Mouse (Mus musculus) CD4-positive, CD25-positive, alpha-beta regulatory T cell, adult 2 months (primary cell): ENCODE results near the gene 7530416G11Rik.

Experiments
- DNase-seq: peaks from one replicate; pipeline ENCODE4 v3.0.0-alpha.2; 2012; ENCODE audit warnings: low read depth, low spot score

The 7530416G11Rik gene

DNA sequence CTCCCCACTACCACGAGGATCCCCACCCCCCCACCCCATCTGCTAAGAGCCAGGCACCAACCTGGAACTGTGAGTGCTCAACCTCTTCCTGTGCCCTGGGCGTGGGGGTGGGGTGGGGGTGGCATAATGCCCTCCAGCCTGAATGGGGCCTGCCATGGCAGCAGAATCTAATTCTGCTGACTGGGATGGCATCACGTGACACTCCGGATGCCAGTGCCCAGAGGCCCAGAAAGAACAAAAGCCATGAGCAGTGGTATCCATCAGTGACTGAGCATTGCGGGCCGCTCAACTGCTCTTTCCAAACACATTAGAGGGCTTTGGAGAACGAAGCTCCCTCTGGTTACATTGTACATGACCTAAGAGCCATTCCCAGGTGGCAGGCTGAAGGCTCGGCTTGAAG lies at the start of gene 7530416G11Rik:
7530416G11Rik (minus strand) TSS at position 101 of the 400 bp plus-strand sequence.
- DNase-seq, result no peak

DNA sequence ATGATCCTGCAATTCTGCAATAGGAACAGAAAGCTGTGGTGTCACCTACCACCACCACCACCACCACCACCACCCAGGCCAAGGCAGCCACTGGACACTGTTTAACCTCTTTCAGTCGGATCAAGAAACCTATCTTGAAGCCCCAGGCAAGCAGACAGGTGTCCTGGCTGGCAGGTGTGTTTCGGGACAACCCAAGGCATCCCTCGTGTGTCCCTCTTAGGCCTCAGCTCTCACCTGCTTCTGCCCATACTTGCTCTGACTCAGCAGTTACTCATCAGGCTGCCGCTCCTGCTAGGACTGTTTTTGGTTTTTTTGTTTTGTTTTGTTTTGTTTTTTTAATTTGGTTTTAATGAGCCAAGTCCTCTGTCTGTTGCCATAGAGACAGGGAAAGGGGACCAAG lies 43.5 kb upstream of the 7530416G11Rik start:
- no peak for DNase-seq

DNA sequence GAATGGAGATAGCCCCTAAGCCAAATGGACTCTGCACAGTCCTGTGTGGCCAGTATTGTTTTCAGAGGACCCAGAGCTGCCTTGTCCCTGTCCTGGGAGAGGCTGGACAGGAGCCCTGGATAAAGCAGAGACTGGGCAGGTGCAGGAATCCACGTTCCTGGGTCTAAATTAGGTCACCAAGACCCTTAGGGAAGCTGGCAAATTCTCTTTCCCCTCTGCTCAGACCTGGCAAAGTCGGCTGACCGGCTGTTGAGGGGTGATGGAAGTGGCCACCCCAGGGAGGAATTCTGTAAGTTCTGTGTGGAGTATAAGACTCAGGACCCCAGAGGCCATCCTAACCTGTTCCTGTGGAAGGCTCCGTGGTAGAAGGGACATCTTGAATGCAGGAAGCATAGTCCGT lies 42.3 kb upstream of the 7530416G11Rik start:
- DNase-seq, result no peak

DNA sequence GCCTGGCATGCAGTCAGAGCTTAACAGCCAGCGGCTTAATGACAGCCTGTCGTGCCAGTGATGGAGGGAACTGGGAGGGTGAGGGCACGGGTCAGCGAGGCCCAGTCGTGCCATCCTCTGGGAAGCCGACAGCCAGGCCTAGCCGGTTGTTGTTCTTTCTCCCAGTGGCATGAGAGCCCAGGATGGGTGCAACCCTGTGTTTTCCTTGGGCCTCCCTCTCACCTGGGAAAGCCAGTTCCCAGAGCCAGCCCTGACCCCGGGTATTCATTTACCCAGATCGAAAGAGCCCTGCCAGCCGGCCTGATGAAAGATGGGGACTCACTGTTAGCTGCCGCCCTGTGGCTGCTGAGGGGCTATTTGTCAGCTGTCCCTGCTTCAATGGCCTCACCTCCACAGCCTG lies 35.1 kb upstream of the 7530416G11Rik start:
- DNase-seq, result no peak

DNA sequence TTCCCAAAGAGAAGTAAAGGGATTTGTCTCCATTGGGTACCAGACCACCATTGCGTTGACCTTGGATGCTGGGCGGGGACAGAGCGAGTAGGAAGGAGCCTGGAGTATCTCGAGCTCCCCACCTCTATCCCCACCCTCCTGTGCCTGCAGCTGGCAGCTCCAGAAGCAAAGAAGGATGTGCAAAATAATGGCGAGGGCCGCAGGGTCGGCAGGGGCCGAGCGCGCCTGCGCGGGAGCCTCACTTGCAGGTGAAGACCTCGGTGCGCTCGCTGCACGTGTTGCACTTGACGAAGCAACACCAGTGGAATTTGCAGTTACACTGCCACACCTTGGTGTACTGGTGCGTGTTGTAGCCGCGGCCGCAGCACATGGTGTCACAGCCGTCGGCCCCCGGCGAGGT lies 34.1 kb upstream of the 7530416G11Rik start:
- DNase-seq, result no peak

DNA sequence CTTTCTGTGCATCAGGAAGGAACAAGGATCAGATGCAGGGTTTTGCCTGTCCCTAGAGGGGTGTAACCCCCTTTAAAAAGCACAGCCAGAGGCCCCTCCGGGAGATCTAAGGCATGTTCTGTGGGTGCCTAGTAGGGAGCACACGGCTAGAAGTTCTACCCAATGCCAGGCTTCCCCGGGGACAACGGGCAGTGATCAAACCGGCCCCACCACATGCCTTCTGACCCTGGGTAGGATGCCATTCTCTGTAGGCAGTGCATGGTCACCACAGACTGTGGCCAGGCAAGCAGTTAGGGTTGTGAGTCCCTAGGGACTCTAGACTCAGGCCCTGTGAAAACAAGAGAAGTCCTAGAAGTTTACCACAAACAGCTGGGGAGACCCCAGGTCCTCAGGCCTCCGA lies 31.6 kb upstream of the 7530416G11Rik start:
- no peak for DNase-seq

DNA sequence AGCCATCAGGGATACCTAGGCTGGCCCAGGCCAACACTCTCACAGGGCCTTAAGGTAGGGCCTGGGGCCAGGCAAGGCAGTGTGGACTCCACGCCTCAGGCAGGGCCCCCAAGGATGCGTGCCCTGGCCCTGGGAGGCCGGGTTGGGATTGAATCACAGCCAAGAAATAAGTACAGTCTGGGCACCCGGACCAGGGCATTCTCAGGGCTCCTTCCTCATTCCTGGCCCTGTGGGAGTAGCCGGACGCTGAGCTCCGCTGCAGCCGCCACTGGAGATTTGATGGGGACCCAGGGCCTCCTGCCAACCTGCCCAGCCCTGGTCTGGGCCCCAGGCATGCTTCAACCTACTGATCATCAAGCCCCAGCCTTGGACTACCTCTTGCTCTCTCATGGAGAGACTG lies 31.2 kb upstream of the 7530416G11Rik start:
- no peak for DNase-seq

DNA sequence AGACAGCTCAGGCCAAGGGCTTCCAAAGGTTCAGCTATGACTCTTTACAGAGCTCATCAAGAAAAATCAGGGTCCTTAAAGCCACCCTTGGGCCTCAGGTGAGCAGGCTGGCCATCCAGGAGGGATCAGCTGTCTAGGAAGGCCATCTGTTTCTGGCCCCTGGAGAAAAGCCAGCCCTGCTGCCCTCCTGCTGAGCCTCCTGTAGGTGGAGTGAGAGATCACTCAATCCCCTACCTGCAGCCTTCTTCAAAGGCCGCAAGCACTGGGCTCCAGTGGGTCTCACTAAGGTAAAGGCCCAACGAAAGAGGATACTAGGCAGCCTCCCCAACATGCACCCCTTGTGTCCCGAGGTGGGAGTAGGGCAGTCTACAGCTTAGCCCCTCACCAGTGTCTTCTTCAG lies 29.0 kb upstream of the 7530416G11Rik start:
- no peak for DNase-seq

DNA sequence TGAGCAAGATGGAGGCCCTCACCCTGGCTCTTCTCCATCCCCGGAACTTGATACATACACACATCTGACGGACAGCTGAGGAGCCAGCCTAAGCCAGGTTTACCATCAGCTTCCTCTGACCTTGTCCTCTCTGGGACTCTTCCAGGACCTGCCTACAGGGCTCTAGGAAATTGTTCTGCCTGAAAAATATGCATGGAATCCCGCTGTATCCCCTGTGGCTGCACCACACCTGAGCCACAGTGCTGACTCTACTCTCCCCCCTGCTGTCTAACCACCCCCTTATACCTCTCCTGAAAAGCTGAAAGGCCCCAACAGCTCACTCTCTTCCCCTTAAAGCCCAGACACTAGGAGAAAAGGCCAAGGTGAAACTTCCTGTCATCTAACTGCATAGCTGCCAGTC lies 26.9 kb upstream of the 7530416G11Rik start:
- no peak for DNase-seq

DNA sequence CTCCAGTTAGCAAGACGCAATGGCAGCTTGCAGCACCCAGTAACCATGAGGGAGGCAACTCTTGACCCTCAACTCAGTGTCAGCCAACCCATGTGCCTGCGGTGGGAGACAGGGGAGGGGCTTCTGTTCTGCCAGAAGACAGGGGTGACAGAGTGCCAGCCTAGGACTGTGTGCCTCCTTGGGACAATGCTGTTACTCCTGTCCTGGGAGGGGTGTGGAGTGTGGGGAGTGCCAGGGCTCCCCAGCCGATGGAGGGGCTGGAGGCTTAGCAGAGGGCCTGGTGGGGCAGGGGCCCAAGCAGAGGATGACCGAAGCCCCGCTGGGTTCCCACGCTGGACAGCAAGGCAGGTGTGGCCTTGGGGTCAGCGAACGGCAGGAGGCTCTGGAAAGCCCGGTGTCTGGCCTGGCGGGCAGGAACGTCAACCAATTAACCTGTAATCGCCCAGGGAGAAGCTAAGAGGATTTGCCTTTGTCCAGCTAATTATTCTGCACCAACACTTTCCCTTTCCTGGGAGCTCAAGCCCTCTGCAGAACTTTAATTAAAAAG lies 21.4 kb upstream of the 7530416G11Rik start:
- no peak for DNase-seq

DNA sequence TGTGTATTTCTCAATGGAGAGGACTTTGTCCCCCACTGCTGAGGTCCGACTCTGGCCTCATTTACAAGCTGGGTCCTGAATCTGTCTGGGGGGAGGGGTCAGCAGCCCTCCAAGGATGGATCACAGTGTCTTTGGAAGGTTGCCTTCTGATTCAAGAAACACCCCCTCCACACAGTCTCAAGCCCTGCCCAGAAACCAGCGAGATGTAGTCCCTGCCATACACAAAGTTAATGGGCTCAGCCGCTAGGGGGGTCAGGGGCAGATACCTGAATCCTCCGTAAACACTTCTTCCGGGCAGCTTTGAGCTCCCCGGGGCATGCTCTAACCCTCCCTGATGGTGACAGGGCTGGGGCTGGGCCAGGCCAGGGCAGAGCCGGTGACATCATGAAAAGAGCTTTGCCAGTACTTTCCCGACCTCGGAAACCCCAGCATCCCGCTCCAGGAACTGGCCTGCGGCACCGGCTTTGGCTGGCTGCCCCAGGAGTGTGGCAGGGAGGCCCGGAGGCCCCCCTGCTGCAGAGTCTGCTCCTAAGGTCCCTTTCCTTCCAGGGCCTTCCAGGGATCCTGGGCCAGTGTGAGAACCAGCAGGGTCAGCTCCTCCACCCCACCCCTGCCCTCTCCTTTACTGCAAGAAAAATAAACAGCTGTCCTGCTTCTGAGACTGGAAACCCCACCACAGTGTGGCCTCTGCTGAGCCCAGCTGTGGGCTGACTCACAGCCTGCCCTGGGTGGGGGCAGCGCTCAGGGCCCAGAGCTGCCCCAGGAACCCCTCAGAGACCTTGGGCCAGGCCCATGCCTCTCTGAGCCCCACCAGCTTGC lies 20.4 kb upstream of the 7530416G11Rik start:
- no peak for DNase-seq

DNA sequence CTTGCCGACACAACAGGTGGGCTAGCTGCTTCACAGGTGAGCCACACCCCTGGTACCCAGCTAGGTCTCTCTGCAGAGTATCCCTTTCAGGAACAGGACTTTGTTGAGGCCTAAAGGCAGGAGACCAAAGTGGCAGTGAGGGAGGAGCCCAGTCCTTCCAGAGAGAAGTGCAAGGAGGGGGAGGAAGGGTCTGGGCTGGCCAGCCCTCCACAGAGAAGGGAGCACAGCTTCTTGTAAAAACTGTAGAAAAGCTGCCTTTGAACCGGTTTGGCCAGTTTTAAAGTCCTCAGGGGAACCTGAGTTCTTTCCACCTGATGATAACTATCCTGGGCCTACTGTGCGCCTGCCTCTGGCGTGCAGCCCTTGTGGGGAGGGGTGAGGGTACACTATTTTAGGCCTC lies 16.4 kb upstream of the 7530416G11Rik start:
- DNase-seq, result no peak

DNA sequence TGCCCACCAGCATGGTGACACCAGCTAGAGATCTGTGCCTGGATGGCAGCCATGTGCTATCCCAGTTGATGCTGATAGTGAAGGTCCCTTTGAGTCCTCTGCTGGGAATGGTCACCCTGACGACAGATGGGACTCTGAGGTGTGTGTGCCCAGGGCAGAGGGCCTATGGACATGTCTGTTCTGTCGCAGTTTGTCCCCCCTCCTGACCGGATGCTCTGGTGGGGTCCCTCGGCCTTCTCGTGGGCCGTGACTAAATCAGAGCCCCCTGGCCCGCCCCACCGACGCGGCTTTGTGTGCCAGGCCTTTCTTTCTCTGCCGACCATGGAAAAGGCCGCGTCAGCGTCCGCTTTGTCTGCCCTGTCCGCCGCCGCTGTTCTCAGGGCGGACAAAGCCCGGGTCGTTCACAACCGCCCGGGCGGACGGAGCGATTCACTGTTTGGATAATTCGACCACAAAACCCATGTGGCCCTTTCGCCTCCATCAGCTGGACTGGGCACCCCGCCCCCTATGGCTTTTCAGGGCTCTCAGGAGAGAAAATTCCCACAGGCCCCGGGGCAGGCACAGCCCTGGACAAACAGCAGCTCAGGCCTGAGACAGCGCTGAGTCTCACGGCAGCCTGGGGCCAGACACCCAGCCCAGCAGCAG lies 4.5 kb upstream of the 7530416G11Rik start:
- no peak for DNase-seq

DNA sequence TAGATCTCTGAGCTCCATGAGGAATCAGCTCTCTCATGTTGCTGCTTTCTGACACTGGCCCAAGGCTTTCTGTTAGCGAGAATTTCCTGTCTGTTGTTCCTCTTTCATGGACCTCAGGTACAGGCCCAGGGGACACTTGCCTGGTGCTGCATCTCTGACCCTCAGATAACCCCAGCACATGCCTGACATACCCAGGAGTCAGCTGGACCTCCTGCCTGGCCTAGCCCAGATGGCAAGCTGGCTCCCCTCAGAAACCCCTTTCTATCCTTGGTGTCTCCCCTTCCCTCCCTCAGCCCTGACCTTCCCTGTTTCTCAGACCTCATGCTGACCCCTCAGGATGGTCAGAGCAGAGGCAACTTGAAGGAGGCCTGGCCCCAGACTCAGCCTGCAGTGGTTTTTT lies 3.7 kb upstream of the 7530416G11Rik start:
- DNase-seq, result no peak

DNA sequence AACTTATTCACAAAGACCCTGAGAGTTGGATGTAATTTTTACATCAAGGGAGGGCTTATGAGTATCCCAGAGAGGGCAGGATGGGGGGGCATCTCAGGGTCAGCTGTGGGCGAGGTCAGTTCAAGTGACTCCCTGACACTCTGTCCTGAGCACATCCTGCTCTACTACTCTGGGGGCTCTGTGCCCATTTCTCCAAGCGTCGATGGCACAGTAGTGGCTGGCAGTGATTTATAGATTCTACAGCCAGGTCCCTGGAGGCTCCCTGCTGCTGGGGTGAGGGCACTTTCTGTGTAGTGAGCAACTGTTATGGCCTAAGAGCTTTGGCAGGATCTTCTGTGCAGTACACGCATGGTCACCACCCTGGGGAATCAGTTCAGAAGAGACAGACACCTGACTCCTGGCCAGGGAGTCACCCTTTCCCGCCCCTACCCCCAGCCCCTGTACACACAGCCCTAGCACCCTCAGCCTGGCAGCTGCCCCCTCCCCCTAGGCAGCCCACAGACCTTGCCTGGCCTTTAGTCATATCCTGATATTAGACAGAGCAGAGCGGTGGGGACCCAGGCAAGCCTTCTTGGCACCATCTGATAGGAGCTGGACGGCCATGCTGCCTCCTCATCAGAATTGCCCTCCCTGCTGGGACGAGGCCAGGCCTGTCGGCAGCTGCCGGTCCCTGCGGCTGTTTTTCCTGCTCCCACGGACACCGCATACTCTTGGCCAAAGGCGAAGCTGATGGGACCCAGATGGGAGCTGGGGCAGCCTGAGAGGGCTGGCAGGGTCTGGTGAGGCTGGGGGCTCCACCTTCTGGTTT lies 2.3 kb upstream of the 7530416G11Rik start:
- no peak for DNase-seq

DNA sequence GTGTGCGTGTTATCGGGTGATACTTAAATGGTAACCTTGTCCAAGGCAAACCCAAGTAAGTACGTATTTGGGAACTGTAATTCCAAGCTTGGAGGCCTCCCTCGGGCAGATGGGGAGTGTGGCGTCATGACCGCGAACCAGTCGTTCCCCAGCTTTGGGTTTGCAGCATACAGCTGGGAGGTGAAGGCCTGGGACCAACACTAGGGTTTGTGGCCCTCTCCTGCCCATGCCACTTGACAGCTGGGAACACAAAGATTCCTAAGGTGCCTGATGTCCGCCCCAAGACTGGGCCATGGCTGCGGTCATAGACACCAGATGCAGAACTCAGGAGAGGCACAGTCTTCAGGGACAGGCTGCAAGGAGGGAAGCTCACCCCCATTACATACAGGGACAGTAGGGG lies 2.8 kb downstream of the 7530416G11Rik start:
- DNase-seq, result no peak

DNA sequence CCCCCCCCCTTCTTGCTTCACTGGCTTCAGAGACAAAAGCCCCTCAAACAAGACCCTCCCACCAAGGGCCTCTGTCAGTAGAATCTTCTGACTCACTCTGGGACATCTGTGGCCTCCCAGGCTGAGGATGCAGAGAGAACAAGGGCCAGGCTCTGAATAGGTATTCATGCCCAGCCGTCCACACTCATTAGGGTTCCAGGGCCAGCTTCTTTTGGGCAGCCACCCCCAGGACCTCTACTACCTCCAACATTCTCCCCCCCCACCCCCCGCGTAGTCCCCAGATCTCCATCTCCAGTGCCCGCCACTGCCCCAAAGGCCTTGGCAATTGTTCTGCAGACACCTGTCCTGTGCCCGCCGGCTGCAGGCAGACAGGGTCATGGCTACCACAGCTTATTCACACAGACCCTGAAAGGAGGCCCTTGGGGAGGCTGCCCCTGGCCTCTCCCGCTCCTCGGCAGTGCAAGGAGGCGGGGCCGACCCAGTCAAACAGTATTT lies 5.0 kb downstream of the 7530416G11Rik start:
- DNase-seq, result no peak

DNA sequence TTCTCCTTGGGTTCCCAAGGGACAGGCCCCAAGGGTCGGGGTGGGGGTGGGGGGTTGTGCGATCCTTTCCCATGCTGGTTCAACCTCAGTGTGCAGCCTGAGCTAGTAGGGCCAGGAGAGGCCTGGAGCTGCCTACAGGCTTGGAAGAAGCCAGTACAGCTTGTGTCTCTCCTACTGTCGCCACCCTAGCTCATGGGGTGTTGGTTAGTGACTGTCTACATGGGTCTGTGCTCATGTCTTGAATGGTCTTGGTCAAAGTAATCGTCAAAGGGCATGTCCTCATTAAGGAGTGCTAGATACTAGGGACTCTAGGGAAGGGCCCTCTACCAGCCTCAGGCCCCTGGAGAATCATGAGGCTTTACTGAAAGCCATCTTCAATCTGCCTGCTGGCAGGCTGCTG lies 5.5 kb downstream of the 7530416G11Rik start:
- no peak for DNase-seq

DNA sequence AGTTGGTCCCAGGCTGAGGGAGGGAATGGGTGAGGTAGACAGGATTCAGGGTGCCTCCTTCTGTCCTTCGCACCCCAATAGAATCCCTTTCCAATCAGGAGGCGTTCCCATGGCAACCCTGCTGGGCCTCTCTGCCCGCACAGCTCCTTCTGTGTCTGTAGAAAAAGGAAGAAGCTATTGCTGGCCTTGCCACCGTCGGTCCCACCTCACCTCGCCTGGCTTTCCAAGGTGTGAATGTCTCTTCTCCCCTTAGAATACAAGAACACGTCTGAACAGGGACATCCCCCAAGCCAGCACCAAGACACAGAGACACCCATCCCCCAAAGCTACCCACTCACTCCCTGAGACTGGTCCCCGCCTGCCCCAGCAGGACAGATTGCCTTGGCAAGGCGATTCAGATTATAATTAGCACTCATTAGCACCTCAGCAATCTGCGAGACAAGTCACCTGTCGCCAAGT lies 8.8 kb downstream of the 7530416G11Rik start:
- no peak for DNase-seq

DNA sequence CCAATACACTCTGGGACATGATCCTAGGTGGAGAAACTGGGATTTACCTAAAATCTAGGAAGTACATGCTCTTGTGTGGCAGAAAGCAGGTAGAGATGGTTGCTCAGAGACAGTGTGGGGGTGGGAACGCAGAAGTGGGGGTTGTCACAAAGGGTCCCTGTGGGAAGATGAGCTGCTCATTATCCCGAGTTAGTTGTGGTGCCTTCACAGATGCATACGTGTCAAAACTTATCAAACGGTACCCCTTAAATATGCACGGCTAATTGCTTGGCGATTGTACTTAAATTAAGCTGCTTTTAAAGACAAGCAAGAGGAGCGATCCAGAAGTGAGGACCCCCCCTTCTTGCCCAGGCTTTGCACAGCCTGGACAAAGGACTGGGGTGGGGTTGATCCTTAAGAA lies 13.3 kb downstream of the 7530416G11Rik start:
- DNase-seq, result no peak

DNA sequence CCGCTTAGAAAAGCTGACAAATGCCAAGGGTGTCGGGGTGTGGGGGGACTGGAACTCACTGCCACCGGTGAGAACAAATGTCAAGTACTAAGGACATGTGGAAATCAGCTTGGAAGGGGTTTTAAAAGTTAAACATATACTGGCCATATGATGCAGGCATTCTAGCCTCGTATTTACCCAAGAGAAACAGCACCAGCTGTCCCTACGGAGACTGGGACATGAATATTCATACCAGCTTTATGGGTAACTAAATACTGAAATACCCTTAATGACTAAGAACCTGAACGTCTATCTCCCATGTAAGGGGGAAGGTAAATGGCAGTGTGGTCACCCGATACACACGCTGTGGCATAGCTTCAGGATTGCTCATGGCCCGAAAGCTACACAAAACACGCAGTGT lies 14.1 kb downstream of the 7530416G11Rik start:
- no peak for DNase-seq

DNA sequence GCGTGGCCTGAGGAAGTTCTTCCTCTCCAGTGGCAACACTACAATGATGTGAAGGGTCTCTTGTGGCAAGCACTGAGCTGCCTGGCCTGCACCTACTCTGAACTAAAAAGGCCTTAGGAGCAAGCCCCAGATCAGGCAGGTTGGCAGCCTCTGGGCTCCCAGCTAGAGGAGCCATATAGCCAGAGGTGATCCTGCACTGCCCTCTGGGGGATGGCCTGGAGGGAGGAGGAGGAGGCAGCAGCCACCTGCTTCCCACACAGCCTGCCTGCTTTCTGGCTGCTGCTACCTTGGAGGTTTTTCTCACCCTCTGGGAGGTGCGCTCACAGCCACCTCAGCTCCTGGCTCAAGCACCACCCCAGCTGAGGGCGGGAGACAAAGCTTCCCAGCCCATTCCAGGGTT lies 22.4 kb downstream of the 7530416G11Rik start:
- peak; percentile 15 for DNase-seq
